Mouse (Mus musculus): Measurements from ENCODE around the gene Mindy2.
"Not testable (repeated sequence)": the region's sequence is repeated elsewhere in the genome, so short reads cannot be mapped to it uniquely, and the experiment has no call there.

Mindy2 gene

DNA sequence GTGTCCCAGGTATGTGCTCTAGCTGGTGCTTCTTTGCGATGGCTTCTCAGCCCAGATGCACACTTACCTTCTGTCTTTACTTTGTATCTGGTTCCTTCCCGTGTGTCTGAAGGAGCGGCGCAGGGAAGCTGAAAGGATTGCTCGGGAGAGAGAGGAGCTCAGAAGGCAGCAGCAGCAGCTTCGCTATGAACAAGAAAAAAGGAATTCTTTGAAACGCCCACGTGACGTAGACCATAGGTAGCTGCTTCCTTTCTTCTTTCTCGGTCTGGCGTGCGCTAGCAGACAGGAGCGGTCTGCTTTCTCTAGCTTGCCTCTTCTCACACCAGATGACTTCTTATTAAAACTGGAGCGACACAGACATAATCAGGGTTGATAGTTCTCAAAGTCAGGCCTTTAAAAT is 72.3 kb downstream of the Mindy2 start:
- no peak for DNase-seq (ENCODE audit: low spot score in 2 of 2)

GRCm38 (mm10) chr9:70580956-70581355 is 76.0 kb downstream of the Mindy2 start:
- DNase-seq (ENCODE audit: low spot score in 2 of 2) = no peak

DNA sequence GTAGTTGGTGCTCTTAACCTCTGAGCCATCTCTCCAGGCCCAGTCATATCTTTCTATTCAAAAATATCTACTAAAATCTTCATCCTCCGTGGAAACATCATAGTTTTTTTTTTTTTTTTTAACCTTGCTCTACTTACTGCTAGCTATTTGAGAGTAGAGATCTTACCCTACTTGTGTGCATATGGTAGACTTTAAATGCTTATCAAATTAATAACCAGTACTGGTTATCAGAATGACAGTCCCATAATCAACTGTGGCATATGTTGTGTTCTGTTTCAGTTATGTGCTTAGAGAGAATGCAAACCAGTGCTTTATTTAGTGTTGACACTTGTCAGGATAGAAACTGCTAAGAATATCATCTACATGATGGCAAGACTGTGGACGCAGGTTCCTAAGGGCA is 78.9 kb downstream of the Mindy2 start:
- no peak for DNase-seq (ENCODE audit: low spot score in 2 of 2)

GRCm38 (mm10) chr9:70570351-70570750 is 86.6 kb downstream of the Mindy2 start:
- DNase-seq (ENCODE audit: low spot score in 2 of 2) = no peak

DNA sequence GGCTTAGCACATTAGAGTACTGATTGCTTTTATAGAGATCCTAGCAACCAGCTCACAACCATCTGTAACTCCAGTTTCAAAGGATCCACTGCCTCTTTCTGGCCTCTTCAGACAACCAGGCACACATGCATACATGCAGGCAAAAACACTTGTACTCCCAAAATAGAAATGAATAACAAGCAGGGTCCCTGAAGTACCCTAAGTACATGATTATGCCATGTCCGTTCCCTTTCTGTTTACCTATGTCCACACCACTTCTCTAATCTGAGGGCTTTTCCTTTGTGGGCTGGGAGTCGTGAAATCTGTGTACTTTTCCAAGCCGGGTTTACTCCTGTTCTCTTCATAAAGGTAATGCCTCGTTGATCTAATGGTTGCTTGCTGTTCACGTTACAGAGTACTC is 89.3 kb downstream of the Mindy2 start:
- DNase-seq (ENCODE audit: low spot score in 2 of 2) = no peak

DNA sequence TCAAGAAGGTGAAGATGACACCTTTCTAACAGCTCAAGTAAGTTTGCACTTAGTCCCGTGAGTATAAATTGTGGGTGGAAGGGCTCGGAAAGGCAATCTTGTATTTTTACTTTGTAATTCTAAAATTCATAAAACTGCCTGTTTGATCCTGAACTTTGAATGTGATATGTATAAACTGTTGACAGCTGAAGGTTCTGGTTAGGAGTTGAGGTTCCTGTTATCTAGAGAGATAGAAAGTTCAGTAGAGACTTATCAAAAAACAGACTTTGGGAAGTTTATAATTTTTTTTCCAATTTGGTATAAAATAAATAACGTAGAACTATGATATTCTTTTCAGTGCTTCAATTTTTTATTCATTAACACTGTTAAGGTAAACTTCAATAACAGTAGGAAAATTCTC is 94.1 kb downstream of the Mindy2 start:
- DNase-seq (ENCODE audit: low spot score in 2 of 2) = no peak

DNA sequence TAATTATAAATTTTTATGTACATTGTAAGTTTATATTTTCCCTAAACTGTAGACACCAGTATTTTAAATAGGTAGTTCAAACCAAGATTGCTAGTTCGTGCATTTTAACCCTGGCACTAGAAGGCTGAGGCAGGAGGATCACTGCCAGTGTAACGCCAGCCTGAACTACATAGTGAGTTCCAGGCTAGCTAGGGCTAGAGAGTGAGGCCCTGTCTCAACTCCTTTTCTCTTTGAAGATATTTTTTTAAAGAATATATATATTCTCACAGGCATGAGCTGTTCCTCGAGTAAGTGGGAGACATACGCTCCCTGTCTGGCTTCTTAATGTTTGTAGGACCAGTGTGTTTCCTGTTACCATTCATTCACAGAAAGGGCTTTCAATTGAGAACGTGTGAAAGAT is 100.2 kb downstream of the Mindy2 start:
- no peak for DNase-seq (ENCODE audit: low spot score in 2 of 2)

DNA sequence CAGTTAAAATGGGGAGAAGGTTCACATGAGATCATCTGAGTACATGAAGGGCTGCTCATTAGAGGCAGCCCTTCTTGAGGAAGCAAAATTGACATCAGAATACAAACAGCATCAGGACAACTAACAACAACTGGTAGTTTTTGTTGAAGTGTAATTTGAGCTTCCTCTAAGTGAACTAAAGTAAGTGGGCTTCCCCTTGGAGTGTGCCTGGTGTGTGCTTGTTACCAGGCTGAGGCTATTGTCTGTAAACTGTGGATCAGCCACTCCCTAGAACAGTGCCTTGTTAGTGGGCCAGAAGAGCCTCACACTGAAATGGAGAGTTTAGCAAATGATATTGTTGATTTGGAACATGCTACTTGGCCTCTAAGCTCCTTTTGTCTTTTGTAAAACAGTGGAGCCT is 101.5 kb downstream of the Mindy2 start:
- DNase-seq (ENCODE audit: low spot score in 2 of 2) = no peak

DNA sequence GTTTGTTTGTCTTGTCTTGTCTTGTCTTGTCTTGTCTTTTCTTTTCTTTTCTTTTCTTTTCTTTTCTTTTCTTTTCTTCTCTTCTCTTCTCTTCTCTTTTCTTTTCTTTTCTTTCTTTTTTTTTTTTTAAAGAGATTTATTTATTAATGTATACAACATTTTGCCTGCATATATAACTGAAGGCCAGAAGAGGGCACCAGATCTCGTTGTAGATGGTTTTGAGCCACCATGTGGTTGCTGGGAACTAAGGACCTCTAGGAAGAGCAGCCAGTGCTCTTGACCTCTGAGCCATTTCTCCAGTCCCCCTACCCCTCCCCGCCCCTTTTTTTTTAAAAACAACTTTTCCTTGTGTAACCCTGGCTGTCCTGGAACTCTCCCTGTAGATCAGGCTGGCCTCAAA is 104.7 kb downstream of the Mindy2 start:
- DNase-seq (ENCODE audit: low spot score in 2 of 2) = not testable (repeated sequence)

- no peak for DNase-seq (ENCODE audit: low spot score in 2 of 2)
Measured at GRCm38 (mm10) chr9:70551524-70551923, 105.5 kb downstream of the Mindy2 start.

Data from right cerebral cortex, postnatal 36 days (tissue).